Mouse (Mus musculus) stomach, postnatal 0 days (tissue): Measurements from ENCODE around the gene Nmb.

Experiments
- CTCF ChIP-seq: IDR thresholded peaks from 2 replicates; pipeline ENCODE4 v1.5.1; 2016; ENCODE audit warnings: antibody characterized with exemption, low read depth, mild to moderate bottlenecking, moderate library complexity
- EP300 ChIP-seq: optimal IDR thresholded peaks from 2 replicates; pipeline ENCODE3; 2016; ENCODE audit warnings: antibody characterized with exemption

DNA sequence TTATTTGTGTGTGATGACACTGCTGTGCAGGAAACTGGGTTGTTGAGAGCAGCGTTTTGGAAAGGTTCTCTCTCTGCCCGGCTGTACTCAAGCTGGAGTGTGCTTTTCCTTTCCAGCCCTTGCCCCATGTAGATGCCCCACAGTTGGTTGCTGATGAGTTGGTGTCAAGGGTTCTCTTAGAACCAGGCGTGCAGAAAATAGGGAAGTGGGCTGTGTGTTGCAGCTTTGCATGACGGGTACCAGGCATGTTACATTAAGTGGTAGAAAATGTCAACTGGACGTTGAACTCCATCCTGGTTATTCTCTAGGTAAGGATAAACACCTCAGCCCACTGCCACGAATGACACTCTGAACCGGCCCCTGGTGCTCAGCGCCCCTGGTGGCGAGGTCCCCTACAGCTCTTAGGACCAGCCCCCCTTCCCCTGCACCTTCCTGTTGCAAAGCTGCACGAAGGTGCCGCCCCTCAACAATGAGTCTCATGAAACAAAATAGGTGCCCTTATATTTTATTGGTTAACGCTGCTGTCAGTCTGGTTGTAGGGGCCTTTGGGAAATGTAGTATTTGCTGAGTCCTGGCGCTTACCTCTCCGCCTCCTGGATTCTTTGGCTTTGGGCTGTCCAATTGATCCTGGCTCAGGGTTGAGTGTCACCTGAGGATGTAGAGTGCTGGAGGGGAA lies 21.9 kb downstream of the Nmb start:
- TF ChIP-seq CTCF: peak; percentile 73
- TF ChIP-seq EP300: no peak
